Mouse (Mus musculus): ENCODE measurements around the gene Ssbp4. TPM values are rescaled to one million over a fixed set of nuclear protein-coding genes. Genes with fewer than 3 reads are reported as not detected.
"Not testable (repeated sequence)": the region's sequence is repeated elsewhere in the genome, so short reads cannot be mapped to it uniquely, and the experiment has no call there.

Ssbp4 gene
- total RNA-seq, 2 experiments from 2014 or later, result 9.2 to 14.4 TPM

DNA sequence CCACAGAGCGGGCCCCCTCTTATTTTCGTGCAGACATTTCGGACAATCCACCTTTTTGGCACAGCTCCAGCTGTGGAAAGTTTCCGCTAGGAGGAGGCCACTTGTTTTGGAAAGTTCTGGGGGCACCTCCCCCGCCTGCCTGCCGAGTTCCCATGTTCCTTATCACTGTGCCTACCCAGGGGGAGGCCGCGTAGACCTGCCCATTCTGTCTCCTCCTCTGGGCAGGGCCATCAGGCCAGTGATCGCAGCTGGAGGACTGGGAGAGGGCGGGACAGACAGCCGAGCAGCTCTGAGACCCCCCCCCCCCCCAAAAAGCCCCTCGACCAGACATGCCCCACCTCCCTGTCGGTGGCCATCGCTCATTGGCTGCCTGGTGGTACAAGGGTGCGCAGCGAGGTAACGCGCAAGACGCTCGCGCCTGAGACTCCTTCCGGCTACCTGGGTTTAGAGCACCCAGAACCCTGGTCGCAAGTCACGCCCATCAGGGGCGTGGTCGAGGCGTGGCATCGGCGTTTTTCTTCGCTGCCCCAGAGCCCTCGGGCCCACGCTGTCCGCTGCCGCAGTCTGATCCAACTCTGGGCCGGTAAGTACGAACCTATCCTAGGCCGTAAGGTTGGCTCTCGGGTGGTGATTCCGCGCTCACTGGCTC is 14.6 kb downstream of the Ssbp4 start, which contains the start of gene Isyna1:
TSS of gene Isyna1 (plus strand) at position 413 of the 649 bp plus-strand sequence.
- Histone ChIP-seq H3K4me3 (peak within 1 kb of the TSS; percentile 77), H3K27ac (peak within 1 kb of the TSS; percentile 79)
- intact Hi-C loops (cut with DNase I), result no loop called here
- peak; percentile 85 for DNase-seq
- no peak for TF ChIP-seq CTCF (IDR thresholded peaks at IDR 0.05)

DNA sequence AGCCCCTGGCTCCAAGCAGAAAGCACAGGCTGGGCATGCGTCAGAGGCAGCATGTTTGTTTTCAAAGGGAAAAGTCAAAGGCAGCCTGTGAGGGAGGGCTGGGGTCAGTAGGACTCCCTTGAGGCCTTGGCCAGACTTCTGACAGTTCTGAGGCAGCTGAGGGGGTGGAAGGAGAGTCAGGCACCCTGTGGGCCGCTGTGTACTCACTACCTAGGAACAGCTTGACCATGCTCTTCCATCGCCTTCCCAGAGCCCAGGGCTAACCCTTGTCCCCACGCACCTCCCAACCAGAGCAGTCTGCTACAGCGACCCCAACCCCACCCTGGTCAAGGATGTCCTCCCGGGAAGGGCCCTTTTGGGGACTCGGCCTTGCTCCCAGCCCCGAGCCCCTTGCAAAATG is 15.5 kb downstream of the Ssbp4 start:
- no peak for TF ChIP-seq CTCF (IDR thresholded peaks at IDR 0.05)
- intact Hi-C loops (cut with DNase I), result no loop called here
- peak; percentile 40 for DNase-seq
- Histone ChIP-seq H3K4me3 (peak overlapping the region; percentile 77; the same call in 1 of the 2 replicates), H3K27ac (peak overlapping the region; percentile 79)

DNA sequence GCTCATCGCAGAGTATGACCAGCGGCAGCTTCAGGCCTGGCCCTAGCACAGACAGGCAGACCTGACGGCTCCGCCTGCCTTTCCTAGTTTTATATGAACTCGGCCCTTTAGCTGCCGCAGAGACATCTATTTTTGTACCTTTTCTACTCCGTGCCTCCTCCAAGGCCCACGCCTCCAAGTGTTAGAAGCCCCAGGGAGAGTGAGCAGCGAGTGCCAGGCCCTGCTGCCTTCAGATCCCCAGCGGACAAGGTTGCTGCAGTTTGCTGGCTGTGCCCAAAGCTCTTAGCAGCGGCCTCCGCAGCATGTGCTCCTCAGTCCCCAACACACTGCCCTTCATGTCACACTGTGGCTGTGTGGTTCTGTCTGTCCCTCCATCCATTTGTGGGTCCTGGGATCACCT is 17.1 kb downstream of the Ssbp4 start:
- H3K27ac ChIP-seq, result no peak overlapping the region
- TF ChIP-seq CTCF (IDR thresholded peaks at IDR 0.05), result no peak
- H3K4me3 ChIP-seq, result no peak overlapping the region
- peak; percentile 16 for DNase-seq
- intact Hi-C loops (cut with DNase I), result no loop called here

DNA sequence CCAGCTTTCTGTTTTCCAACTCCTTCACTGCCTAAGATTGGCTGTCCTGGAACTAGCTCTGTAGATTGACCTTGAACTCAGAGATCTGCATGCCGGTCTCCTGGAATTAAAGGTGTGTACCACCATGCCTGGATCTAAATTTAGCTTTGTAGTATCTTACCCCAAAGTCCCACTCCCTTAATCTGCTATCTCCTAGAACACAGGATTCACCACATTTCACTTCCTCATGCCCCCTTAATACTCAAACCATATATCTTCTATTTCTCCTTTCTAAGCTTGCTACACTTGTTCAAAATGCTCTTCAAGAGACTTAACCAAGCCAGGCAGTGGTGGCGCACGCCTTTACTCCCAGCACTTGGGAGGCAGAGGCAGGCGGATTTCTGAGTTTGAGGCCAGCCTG is 20.7 kb downstream of the Ssbp4 start:
- not testable (repeated sequence) for DNase-seq, H3K27ac ChIP-seq, H3K4me3 ChIP-seq
- intact Hi-C loops (cut with DNase I), result loop anchor here (5.0 kb wide), 2 partner anchors 36 to 66 kb away; no protein-coding TSS in a partner anchor

DNA sequence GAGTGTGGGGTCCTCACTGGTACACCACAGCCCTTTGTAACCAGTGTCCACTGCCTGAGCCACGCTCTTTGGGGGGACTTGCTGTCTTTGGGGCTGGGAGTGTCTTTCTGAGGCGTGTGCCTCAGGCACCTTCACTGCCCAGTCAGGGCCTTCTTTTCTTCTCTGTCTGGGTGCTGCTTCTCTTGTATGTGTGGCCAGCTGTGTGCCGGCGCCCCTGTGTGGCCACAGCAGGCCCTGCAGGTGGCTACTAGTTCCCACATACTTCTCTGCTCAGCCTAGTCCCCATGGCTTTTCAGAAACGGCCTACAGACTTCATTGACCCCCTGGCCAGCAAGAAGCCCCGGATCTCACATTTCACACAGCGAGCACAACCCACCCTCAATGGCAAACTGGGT is 23.4 kb downstream of the Ssbp4 start:
- peak; percentile 80 for DNase-seq
- Histone ChIP-seq H3K4me3 (no peak overlapping the region), H3K27ac (peak overlapping the region; percentile 72)
- intact Hi-C loops (cut with DNase I), result loop anchor here (2.0 to 5.0 kb wide), 3 partner anchors 24 to 63 kb away; no protein-coding TSS in a partner anchor
- peak; percentile 98 for TF ChIP-seq CTCF (IDR thresholded peaks at IDR 0.05)

DNA sequence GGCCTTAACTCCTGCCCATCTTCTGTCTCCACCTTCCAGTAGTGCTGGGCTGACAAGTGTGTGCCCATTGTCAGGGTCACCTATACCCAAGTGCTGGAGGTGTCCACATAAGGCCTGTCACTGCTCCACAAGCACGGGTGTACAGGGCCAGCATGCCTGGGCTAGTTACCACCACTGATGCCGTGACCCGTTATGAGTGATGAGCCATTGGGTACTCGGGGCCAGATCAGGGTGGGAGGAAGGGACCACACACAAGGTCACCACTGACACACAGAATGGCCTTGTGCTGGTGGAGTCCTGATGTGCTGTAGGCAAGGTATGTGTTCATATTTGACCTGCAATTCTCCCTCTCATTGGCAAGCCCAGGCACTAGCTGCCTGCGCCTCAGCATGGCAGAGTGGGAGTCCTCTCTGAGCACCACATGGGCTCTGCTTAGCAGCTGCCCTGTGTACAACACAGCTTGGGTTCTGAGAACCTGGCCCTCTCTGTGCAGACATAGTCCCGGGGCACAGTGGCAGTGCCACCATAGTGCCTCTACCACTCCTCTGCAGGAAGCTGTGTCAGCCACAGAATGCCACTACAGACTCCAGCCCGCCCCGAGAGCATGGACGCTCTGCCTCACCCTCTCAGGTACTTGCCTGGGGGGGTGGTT is 23.9 kb downstream of the Ssbp4 start:
- Histone ChIP-seq H3K4me3 (no peak overlapping the region), H3K27ac (peak overlapping the region; percentile 72)
- TF ChIP-seq CTCF (IDR thresholded peaks at IDR 0.05), result no peak
- DNase-seq, result peak; percentile 24
- intact Hi-C loops (cut with DNase I), result loop anchor here (2.0 to 5.0 kb wide), 3 partner anchors 24 to 62 kb away; no protein-coding TSS in a partner anchor

DNA sequence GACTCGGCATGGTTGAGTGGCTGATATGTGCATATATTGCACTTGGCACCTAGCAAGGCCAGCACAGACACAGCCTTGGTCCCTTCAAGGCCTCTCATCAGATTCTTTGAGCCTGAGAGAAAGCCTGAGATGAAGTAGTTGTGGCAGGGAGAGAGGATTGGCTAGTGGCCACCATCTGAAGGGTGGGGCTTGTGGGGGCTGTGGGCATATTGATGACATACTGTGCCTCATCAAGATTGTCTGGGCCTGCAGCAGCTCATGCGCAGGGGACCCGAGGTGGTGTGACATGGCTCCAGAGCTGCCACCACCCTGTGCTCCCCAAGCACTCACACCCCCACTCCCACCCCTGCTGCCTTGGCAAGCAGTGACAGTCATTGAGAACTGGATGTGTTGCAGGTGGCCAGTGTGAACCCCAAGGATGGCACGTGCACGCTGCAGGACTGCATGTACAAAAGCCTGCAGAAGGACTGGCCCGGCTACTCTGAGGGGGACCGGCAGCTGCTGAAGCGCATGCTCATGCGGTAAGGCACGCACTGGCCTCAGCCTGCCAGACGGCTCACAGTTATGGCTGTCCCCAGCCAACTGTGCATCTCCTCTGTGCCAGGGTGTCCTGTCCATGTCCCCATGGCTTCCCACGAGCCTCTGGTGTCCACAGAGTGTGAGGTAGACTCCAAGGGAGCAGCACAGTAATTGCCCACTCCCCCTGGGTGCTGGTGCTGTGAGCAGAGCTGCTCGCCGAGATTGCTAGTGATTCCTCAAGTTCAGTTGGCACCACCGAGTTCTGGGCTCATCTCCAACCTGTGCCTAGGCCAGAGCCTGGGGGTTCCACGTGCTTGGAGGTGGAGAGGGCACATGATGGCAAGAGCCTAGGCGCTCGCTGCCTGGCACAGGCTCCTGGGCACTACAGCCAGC is 24.9 kb downstream of the Ssbp4 start:
- Histone ChIP-seq H3K4me3 (no peak overlapping the region), H3K27ac (peak overlapping the region; percentile 72)
- peak; percentile 89 for DNase-seq
- intact Hi-C loops (cut with DNase I), result loop anchor here (2.0 kb wide), 1 partner anchor 23 kb away; no protein-coding TSS in a partner anchor
- no peak for TF ChIP-seq CTCF (IDR thresholded peaks at IDR 0.05)

DNA sequence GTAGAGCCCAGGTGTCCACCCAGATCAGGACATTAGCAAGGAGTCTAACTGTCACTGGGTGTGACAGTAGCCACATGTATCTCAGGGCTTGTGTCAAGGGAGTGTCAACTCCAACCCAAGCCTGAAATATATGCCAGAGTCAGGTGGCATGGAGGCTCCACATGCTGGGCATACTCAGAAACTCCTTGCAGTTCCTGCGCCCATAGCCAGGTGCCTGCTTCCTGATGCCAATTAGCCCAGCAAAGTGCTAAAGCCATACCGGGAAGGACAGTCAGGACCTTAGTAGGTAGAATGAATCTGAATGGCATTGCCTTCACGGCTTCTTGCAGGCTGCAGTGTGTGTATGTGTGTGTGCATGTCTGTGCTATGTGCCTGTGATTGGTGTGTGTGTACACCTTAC is 31.5 kb downstream of the Ssbp4 start:
- TF ChIP-seq CTCF (IDR thresholded peaks at IDR 0.05), result peak; percentile 17; the same call in 1 of the 2 replicates
- H3K27ac ChIP-seq, result peak overlapping the region; percentile 50
- no peak for DNase-seq
- no peak overlapping the region for H3K4me3 ChIP-seq
- intact Hi-C loops (cut with DNase I), result no loop called here

DNA sequence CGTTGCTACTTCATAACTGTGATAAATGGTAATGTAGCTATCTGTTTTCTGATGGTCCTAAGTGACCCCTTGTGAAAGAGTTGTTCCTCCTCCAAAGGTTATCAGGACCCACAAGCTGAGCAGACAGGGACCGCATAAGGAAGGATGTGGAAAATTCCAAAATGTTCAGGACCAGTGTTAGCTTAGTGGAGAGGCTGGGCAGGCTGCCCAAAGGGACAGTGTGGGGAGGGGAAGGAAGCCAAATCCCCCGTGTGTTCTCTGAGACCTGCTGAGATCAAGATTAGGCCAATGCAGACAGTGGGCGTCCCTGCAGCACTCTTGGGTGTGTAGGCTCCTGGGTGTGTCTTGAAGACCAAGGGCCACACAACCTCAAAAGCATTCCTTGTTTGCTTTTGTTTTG is 33.8 kb downstream of the Ssbp4 start:
- Histone ChIP-seq H3K4me3 (no peak overlapping the region), H3K27ac (peak overlapping the region; percentile 88)
- intact Hi-C loops (cut with DNase I), result no loop called here
- peak; percentile 70 for DNase-seq
- TF ChIP-seq CTCF (IDR thresholded peaks at IDR 0.05), result no peak

DNA sequence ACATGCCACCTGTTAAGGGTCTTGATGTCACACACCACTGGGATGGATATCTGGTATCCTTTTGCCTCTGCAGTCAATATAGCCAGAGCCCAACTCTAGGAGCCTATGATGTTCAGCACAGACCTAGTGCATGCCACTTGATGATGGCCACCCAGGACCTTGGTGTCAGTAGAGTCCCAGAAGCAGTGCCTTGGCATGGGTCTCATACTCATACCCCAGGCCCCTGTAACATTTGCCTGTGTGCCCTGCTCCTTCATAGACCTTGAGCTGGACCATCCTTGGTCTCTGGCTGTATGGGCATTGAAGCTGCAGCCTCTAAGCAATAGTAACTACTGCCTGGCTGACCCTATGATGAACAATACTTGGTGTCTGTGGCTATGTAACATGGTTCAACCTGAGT is 34.4 kb downstream of the Ssbp4 start:
- no peak for DNase-seq
- no peak overlapping the region for H3K4me3 ChIP-seq
- intact Hi-C loops (cut with DNase I), result no loop called here
- TF ChIP-seq CTCF (IDR thresholded peaks at IDR 0.05), result no peak
- H3K27ac ChIP-seq, result peak overlapping the region; percentile 88

DNA sequence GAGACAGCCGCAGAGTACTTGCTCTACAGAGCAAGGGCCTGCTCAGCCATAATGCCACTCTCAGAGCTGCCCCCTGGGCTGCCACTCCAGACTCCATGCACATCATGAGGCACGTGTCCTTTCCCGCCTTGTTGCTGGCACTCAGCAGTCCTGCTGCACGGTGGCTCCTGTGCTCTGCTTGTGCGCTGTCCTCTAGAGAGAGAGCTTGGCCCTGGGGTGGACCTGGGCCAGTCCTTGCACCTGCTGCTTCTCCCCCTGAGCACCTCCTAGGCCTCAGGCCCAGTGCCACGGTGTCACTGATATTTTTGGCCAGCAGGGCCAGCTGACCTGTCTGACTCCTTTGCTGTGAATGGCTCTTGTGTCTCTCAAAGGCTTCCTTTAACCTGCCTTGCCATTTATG is 37.7 kb downstream of the Ssbp4 start:
- Histone ChIP-seq H3K4me3 (no peak overlapping the region), H3K27ac (peak overlapping the region; percentile 88)
- peak; percentile 94 for DNase-seq
- no peak for TF ChIP-seq CTCF (IDR thresholded peaks at IDR 0.05)
- intact Hi-C loops (cut with DNase I), result no loop called here

DNA sequence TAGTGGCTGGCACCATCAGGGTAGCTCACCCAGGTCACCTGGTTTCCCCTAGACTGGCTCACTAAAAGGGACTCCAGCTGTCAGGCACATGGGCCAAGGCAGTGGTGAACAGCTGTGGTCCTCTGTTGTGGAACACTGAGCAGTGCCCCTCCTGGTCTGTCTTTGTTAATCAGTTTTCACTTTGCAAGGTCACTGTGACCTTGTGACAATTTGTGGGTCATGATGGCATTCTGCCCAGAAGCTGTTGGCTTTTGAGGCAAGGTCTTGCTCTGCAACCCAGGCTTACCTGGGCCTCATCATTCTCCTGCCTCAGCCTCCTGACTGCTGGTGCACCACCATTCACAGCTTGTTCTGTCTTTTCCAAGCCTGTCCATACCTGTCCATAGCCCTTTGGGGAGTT is 38.3 kb downstream of the Ssbp4 start:
- DNase-seq, result no peak
- TF ChIP-seq CTCF (IDR thresholded peaks at IDR 0.05), result no peak
- peak overlapping the region; percentile 88 for H3K27ac ChIP-seq
- no peak overlapping the region for H3K4me3 ChIP-seq
- intact Hi-C loops (cut with DNase I), result no loop called here

Data from gastrocnemius, adult 2 months (tissue).